Mouse (Mus musculus): ENCODE measurements around the gene Abca5.
"Not testable (repeated sequence)": the region's sequence is repeated elsewhere in the genome, so short reads cannot be mapped to it uniquely, and the experiment has no call there.

Gene Abca5

DNA sequence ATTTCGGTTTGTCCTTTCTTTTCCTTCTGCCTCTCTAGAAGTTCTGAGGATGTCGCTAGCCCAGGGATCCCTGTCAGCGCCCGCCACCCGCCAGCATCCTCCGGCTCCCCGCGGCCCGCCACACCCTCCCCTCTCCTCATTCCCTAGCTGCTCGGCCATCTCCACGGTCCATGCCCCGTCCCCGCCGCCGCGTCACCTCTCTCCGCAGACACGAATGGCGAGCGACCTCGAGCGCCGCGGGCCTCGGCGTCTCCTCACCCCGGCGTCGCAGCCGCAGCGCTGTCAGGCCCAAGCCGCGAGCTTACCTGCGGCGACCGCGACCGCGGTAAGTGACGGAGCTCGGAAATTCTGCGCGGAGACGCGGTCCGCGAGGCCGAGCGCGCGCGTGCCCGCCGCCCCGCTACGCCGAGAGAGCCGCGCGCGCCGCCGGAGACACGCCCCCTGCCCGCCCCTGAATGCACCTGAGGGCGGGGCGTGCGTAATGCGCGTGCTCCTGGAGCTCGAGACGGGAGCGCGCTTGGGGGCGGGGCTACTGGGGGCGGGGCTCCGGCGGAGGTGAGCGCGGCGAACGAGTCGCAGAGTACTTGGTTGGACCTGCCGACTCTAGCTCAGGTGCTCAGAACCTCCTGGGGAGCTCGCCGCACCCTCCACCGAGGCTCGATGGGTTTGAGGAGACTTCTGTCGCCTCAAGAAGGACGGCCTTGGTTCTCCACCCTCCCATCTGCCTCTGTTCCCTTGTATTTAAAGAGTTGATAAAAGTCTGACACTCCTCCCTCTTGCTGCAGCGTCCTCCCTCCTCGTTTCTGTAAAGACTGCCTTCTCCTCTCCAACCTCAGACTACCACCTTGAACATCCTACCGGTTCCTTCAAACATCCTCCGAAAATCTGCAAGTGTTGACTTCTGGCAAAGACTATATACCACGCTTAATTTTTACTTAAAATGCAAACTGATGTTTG, at the start of gene Abca5:
Gene Abca5, minus strand, starts transcription at position 428 of the 957 bp plus-strand sequence.
- in situ Hi-C loops (cut with MboI; ENCODE audit: unreplicated experiment in 2 of 2) = no loop called here

DNA sequence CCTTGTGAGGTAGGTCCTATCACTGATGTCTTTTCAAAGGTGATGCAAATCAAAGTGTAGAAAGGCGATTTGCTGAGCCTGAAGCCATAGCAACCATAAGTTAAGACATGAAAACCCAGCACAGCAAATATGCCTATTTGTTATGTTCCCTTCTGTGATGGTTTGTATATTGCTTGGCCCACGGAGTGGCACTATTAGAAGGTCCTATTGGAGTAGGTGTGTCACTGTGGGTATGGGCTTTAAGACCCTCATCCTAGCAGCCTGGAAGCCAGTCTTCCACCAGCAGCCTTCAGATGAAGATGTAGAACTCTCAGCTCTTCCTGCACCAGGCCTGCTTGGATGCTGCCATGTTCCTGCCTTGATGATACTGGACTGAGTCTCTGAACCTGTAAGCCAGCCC, 48.0 kb upstream of the Abca5 start:
- in situ Hi-C loops (cut with MboI; ENCODE audit: unreplicated experiment in 2 of 2) = no loop called here

DNA sequence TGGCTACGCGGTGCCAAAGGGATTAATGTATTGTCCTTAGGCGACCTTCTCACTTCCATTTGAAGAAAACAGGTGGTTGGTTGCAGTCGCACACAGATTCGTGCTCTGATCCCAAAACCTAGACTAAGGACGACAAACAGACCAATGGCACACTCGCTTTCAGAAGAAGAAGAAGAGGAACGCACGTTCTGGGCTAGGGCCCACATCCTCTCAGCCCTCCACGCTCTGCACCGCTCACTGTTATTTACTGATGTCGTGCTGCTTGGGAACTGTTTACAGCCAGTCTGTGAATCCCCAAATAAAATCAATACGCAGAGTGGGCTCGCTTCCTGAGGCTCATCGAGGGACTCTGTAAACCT, 42.8 kb upstream of the Abca5 start:
- in situ Hi-C loops (cut with MboI; ENCODE audit: unreplicated experiment in 2 of 2) = no loop called here

DNA sequence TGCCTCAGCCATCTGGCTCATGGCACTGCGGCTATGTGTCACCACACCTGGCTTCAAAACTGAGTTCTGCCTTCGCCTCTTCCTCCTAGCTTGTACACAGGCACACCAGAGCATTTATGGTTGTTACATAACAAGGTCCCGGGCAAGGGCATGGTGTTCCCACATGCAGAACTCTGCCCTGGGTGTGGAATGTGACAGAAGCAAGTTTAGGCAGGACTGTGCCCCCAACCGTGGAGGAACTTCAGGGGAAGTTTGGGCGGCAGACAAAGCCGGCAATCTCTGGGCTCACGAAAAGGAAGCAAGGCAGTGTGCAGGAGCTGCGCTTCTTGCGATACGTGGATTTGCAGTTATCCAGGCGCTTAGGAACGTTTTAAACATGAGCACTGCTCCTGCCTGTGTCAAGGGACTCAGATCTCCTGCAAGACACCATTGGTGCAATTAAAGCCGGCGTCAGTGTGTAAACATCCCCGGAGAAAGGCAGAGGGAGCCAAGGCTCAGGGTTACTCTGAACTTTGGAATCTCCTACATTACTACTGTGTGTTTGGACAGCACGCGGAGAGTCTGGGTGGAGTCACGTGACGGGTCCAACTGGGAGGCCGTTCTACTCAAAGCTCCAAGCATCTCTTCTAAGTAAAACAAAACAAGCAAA, 42.3 kb upstream of the Abca5 start:
- in situ Hi-C loops (cut with MboI; ENCODE audit: unreplicated experiment in 2 of 2) = no loop called here

GRCm38 (mm10) chr11:110374036-110374435, 36.5 kb upstream of the Abca5 start:
- in situ Hi-C loops (cut with MboI; ENCODE audit: unreplicated experiment in 2 of 2) = no loop called here

DNA sequence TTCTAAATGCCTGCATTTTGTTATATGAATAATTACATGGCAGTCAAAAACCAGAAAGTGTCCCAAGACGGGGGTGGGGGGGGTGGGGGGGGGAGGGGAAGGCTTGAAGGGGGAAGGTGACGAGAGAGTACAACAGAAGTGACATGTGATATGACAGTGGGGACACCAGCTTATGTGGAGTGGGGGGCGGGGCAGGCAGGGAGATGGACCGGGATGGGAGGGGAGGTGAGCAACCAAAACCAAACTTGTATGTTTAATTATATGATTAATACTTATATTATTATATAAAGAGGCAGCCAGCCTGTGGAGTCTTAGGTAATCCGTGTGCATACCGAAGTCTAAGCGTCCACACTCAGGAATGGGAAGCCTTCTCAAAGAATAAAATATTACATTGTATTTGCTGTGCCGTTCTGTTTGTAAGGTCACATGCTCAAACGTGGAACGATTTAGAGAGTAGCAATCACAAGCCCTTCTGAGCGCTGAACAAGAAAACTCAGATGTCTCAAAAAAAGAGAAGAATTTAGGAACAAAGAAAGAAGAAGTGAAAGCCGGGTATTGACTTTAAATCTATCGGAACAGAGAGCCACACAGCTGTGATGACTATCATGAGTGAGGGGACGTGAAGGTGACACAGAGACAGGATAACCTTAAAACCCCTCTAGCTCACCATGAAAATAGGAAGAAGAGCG, 34.9 kb upstream of the Abca5 start:
- in situ Hi-C loops (cut with MboI; ENCODE audit: unreplicated experiment in 2 of 2) = no loop called here

DNA sequence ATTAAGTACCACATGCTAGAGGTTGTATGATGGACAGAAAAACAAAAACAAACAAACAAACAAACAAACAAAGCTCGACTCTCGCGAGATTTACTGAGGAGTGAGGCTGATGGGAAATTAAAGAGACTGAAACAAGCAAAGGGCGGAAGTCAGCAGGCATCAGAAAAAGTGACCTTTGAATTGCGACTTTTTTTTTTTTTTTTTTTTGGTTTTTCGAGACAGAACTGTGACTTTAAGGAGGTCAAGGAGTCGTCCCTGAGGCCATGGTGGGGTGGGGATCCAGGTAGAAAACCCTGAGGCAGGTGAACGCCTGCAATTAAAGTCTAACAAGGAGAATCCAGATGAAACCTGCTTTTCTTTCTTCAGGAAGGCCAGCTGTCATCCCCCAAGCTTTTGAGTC, 34.3 kb upstream of the Abca5 start:
- in situ Hi-C loops (cut with MboI; ENCODE audit: unreplicated experiment in 2 of 2) = no loop called here

- in situ Hi-C loops (cut with MboI; ENCODE audit: unreplicated experiment in 2 of 2) = no loop called here
Measured at GRCm38 (mm10) chr11:110369312-110370019, 31.9 kb upstream of the Abca5 start.

- in situ Hi-C loops (cut with MboI; ENCODE audit: unreplicated experiment in 2 of 2) = no loop called here
Measured at GRCm38 (mm10) chr11:110367638-110368037, 30.1 kb upstream of the Abca5 start.

DNA sequence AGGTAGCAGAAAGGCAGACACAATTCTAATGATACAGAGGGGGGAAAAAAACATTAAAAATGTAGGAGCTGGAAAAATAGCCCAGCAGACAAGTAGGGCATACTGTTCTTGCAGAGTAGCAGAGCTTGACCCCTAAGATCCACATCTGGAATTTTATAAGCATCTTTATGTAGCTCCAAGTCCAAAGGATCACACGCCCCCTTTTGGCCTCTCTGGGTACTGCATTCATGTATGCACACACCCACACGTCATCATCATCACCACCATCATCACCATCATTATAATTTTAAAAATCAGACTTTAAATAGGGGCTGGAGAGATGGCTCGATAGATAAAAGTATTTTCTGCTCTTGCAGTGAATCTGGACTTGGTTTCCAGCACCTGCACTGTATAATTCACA, 29.4 kb upstream of the Abca5 start:
- in situ Hi-C loops (cut with MboI; ENCODE audit: unreplicated experiment in 2 of 2) = no loop called here

- in situ Hi-C loops (cut with MboI; ENCODE audit: unreplicated experiment in 2 of 2) = no loop called here
Measured at GRCm38 (mm10) chr11:110365016-110365415, 27.5 kb upstream of the Abca5 start.

DNA sequence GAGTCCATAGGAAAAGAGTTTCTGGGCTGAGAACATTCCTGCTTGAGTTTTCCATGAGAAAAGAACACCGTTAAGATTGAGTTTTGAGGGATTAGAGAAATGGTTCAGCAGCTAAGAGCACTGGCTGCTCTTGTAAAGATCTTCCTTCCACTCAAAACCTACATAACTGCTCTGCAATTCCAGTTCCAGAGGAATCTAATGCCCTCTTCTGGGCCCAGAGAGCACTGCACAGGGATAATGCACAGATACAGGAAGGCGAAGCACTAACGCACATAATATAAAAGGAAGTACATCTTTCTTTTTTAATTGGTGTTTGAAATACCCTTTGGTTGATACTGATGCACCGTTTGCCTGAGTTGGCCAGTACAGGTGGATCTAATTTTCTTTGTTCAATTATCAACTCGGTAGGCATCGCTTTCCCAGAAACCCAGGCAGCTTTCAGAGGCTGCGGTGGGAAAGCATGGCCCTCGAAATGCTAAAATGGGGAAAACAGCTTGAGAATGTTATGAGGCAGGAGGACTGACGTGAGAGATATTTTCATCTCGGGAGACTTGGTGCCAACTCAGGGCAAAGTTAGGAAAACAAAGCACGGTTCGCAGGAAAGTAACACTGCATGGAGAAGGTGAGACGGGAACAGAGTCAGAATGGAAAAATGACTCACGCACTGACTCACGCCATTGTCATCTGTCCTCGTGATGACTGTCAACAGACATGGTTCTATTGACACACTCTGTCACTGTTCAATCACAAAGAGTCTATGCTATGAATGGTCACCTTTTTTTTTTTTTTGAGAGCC, 20.4 kb upstream of the Abca5 start:
- in situ Hi-C loops (cut with MboI; ENCODE audit: unreplicated experiment in 2 of 2) = no loop called here

- in situ Hi-C loops (cut with MboI; ENCODE audit: unreplicated experiment in 2 of 2) = not testable (repeated sequence)
Measured at GRCm38 (mm10) chr11:110355131-110355530, 17.6 kb upstream of the Abca5 start.

GRCm38 (mm10) chr11:110354261-110354660, 16.7 kb upstream of the Abca5 start:
- in situ Hi-C loops (cut with MboI; ENCODE audit: unreplicated experiment in 2 of 2) = no loop called here

DNA sequence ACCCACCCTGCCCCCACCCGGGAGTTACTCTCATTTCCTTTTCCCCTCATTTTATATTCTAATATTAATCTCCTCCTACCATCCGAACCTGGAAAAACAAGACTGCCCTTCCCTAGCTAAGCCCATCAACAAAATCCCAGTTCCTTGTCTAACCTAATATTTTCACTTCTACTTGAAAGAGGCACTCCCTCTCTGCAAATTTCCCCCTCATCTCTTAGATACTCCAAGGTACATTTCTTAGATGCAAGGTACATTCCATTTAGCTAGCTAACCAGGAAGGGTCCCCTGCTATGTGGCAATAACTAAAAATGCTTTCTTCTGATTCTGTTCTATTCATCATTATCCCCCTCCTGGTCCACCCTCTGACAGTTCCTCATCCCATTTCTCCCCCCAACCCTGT, 10.7 kb upstream of the Abca5 start:
- in situ Hi-C loops (cut with MboI; ENCODE audit: unreplicated experiment in 2 of 2) = no loop called here

DNA sequence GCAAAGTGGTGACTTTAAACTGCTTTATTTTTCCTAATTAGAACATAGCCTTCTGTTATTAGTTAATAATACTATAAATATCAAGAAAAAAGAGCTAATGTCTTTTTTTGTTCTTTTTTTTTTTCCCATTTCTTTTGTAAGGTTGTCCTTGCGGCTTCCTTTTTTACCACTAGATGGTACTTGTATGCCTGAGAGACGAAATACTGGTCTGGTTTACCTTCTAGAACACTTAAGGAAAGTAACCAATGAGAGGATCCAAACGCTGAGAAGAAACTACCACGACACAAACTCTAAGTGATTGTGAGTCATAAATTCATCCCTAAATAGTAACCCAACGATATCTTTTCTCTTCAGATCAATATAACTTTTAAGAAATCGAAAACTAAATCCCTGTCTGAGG, 10.3 kb upstream of the Abca5 start:
- in situ Hi-C loops (cut with MboI; ENCODE audit: unreplicated experiment in 2 of 2) = no loop called here

GRCm38 (mm10) chr11:110336814-110337288, 665 bp downstream of the Abca5 start:
- in situ Hi-C loops (cut with MboI; ENCODE audit: unreplicated experiment in 2 of 2) = no loop called here

- in situ Hi-C loops (cut with MboI; ENCODE audit: unreplicated experiment in 2 of 2) = no loop called here
Measured at GRCm38 (mm10) chr11:110330093-110330492, 7.4 kb downstream of the Abca5 start.

- in situ Hi-C loops (cut with MboI; ENCODE audit: unreplicated experiment in 2 of 2) = no loop called here
Measured at GRCm38 (mm10) chr11:110322266-110322665, 15.2 kb downstream of the Abca5 start.
